Mouse (Mus musculus) heart, postnatal 14 days (tissue): ENCODE results near the gene Wdr90. TPM values are rescaled to one million over a fixed set of nuclear protein-coding genes. Genes with fewer than 3 reads are reported as not detected.

Experiments used
- DNase-seq, 2 experiments: peaks; one replicate each; pipeline ENCODE4 v3.0.0; 2021 to 2022
- intact Hi-C: fragments of 180-260 bp; cut with DNase I; formaldehyde crosslinking; loops from one replicate; pipeline ENCODE4 v1.15.1; 2025
- long read RNA-seq, 2 experiments: library from polyadenylated mRNA; stranded (forward); transcript quantifications; one replicate each; pipeline ENCODE4 v2.0.0; 2021
- total RNA-seq, 2 experiments: library from RNA; stranded (reverse); gene quantifications; 2 replicates each; pipeline ENCODE4 v1.2.3; 2021

Wdr90 gene
- total RNA-seq, result 1 to 10 TPM; 5.2 to 5.7 TPM
- long read RNA-seq, experiment 1, full-length matches to known transcripts, result 1 of 6 reads
- long read RNA-seq, experiment 1, partial matches to known transcripts, result 3 of 6 reads
- long read RNA-seq, experiment 1, other reads (novel, unspliced or antisense), result 2 of 6 reads
- long read RNA-seq, experiment 2, partial matches to known transcripts, result 2 of 2 reads
- long read RNA-seq, experiment 2, other reads (novel, unspliced or antisense), result 0 of 2 reads

- peak; percentile 89 to 92 for DNase-seq
- intact Hi-C loops, result no loop called here
Measured at GRCm38 (mm10) chr17:25860832-25861703, at the start of gene Wdr90. Gene Wdr90 (minus strand): TSS chr17:25861501.

DNA sequence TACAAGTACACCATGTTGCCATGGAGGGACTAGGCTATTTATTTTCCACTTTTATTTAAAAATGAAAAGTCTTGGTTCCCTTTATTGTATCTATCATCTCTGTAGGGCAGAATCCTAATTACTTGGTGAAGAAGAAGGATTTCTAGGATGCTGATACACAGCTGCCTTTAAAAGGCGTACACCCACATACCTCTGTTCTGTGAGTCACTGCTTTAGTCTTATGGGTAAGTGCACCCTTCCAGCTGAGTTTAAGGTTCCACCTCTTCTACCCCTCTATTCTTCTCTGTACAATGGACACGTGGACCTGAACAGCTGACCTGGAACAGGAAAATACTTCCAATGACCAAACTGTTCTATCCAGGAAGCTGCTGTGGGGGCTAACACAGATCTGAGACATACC lies 46.3 kb upstream of the Wdr90 start:
- intact Hi-C loops, result no loop called here

DNA sequence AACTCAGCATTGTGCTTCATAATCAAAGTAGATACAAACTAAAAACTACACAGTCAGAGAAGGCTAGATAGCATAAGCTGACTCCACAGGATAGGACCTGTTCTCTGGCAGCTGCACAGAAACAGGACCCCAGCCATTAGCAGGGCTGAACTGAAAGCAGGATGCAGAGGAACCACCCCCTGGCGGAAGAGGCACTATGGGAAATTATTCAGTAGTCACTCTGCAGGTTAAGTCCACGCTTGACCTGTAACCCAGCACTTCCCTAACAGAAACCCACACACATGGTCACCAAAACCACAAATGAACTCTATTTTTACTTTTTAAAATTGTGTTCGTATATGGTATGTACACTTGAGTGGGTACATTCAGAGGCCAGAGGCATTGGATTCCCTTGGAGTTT lies 41.8 kb upstream of the Wdr90 start:
- intact Hi-C loops, result no loop called here
- no peak for DNase-seq

More for the DNA sequence above, 46.3 kb upstream of the Wdr90 start:
- DNase-seq, result no peak

DNA sequence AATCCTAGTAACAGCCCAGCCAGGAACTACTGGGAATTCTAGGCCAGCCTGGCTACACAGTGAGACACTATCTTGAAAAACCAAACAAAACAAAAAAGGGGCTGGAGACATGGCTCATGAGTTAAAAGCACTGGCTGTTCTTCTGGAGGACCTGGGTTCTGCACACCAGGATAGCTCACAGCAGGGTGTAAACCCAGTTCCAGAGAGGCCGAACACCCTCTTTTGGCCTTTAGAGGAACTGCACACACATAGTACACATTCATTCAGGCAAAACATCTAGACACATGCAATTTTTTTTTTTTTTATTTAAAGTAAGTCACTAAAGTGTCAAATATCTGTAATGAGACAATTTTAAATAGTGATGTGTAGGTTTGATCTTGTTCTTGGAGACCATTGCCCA lies 38.9 kb upstream of the Wdr90 start:
- DNase-seq, result no peak

DNA sequence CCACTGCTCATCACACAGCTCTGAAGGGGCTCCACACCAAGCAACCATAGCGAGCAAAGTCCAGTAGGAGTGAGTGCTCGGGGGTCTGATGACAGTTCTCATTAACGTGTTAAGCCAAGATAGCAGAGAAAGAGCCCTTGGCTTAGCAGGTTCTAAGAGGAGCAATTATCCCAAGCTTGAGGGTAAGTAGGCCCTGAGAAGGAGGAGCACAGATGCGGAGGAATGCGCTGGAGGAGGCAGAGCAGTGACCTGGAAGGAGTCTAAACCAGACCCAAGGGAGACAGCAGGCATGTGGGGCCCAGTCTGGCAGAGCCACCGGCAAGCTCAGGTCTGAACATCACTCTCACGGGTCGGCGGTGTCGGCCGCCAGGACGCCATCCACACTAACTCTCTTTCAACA lies 34.6 kb upstream of the Wdr90 start:
- intact Hi-C loops, result loop anchor here (2.0 kb wide), 1 partner anchor 17 kb away; no protein-coding TSS in a partner anchor
- DNase-seq, result no peak

More for the DNA sequence above, 38.9 kb upstream of the Wdr90 start:
- intact Hi-C loops, result no loop called here

- intact Hi-C loops, result no loop called here
- DNase-seq, result peak in 1 of 2 experiments; percentile 33
Measured at GRCm38 (mm10) chr17:25895415-25895814, 34.1 kb upstream of the Wdr90 start.

GRCm38 (mm10) chr17:25893975-25894617 lies 32.8 kb upstream of the Wdr90 start:
- DNase-seq, result peak; percentile 78 to 80
- intact Hi-C loops, result loop anchor here (1.0 to 5.0 kb wide), 4 partner anchors 33 to 198 kb away; partner anchors contain the start of genes Capn15 and Decr2

- no peak for DNase-seq
- intact Hi-C loops, result no loop called here
Measured at GRCm38 (mm10) chr17:25888837-25889236, 27.5 kb upstream of the Wdr90 start.

DNA sequence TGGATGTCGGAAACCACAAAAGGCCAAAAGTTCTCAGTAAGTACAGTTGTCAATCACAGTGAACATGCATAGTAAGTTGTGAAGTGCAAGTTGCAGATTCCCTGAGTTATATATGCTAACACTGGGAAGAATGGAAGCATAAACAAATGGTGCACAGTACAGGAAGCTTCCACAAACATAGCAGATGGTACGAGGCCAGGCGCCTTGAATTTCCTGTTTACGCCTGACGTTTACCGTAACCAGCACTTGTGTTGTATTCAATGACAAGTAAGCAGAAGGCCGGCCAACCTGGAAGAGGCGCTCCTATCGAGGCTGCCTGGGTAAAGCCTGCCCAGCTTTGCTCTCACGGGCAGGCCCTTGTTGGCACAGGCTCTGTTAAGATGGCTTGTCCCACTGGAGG lies 26.2 kb upstream of the Wdr90 start:
- no peak for DNase-seq

DNA sequence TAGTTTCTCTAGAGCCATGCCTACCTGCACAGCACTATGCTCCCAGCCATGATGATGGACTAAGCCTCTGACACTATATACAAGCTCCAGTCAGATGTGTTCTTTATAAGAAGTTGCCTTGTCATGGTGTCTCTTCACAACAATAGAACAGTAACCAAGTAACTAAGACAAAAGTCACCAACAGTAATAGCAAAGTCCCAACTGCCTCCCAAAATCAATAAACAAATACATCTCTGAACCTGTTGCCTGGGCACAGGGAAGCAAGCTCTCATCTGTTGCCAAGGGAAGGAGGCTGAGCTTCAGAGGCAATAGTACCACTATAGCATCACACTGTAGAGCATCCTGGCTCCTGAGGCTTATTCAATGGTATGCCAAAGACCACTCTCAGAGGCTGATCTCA lies 25.5 kb upstream of the Wdr90 start:
- intact Hi-C loops, result no loop called here
- DNase-seq, result no peak

More for the DNA sequence above, 26.2 kb upstream of the Wdr90 start:
- intact Hi-C loops, result no loop called here

DNA sequence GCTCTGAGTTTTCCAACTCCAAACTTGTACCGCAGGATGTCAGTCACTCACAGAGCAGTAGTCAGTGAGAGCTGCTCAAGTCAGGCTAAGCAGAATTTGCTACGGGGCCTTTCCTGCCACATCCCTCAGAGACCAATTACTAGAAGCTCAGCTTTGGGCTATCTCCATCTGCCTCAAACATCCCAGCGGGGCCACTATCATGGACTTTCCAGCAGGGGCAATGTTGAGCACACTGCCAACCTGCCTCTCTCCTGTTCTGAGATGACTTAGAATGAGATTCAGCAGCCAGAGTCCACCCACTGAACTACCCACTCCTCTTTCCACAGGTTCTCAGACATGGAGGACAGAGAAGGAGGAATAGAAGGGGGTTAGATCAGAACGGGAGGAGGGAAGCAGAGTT lies 24.3 kb upstream of the Wdr90 start:
- intact Hi-C loops, result no loop called here
- no peak for DNase-seq

DNA sequence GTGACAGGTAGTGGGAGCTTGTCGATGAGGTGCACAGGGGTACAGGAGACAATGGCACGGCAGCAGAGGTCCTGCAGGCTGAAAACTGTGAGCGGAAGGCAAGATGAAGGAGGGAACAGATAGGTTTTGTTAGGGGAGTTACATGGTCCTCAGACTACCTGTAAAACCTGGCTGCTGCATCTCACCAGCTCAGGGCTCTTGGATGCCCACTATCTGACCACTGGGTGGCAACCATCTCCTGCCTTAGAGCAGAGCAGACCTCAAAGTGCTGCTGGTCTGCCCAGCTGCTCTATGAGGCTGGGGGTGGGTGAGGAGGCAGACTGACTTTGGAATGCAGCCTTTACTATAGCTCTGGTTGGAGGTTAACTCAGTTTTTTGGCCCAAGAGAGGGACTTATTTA lies 22.5 kb upstream of the Wdr90 start:
- no peak for DNase-seq

GRCm38 (mm10) chr17:25883268-25883667 lies 22.0 kb upstream of the Wdr90 start:
- intact Hi-C loops, result no loop called here

More for the DNA sequence above, 22.5 kb upstream of the Wdr90 start:
- intact Hi-C loops, result no loop called here

GRCm38 (mm10) chr17:25882306-25882705 lies 21.0 kb upstream of the Wdr90 start:
- intact Hi-C loops, result no loop called here
- no peak for DNase-seq

More at GRCm38 (mm10) chr17:25883268-25883667, 22.0 kb upstream of the Wdr90 start:
- no peak for DNase-seq

GRCm38 (mm10) chr17:25881691-25882090 lies 20.4 kb upstream of the Wdr90 start:
- intact Hi-C loops, result no loop called here
- DNase-seq, result no peak

- intact Hi-C loops, result no loop called here
- DNase-seq, result no peak
Measured at GRCm38 (mm10) chr17:25880913-25881641, 19.8 kb upstream of the Wdr90 start.

GRCm38 (mm10) chr17:25880196-25880910 lies 19.1 kb upstream of the Wdr90 start, which contains the start of gene Wfikkn1:
Gene Wfikkn1 (minus strand): TSS chr17:25880858.
- intact Hi-C loops, result no loop called here
- no peak for DNase-seq

DNA sequence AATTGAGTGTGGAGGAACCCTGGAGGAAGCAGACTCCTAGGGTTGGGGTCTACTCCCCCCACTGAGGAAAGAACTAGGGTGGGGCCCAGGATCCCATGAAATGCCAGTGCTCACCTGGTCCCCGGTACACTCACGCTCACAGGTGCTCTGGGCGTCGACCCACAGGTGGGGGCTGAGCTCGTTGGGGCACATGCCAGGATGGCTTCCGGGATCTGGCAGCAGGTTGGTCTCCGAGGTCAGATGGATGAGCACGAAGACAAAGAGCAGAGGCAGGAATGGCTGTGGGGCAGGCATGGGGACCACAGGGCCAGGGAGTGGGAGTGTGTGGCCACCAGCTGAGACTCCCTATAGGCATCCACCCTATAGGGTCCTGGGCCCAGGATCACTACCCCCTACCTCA lies 18.4 kb upstream of the Wdr90 start:
- DNase-seq, result no peak
- intact Hi-C loops, result no loop called here

DNA sequence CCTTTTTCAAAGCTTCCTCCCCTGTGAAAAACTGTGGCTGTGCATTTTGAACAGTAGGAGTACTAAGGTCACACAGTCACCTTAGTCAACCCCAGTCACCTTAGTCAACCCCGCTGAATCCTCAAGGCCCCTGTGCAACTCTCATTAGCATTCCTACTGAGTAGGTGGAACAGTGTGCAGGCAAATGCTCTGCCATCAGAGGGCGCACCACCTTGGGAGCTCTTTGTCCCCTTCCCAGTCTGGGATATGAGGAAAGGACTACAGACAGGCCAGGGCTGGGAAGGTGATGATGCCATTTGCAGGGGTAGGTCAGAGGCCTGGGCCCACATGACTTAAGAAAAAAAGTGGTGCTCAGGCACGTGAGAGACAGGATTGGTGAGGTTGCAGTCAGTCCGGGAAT lies 18.0 kb upstream of the Wdr90 start:
- intact Hi-C loops, result no loop called here
- peak in 1 of 2 experiments; percentile 42 for DNase-seq
